Mouse (Mus musculus) liver, embryonic 14.5 days (tissue): ENCODE data around the gene Mettl15.

Experiments
- CTCF ChIP-seq: IDR thresholded peaks from 2 replicates; pipeline ENCODE4 v1.5.1; 2016; ENCODE audit warnings: antibody characterized with exemption, low read depth, control low read depth
- EP300 ChIP-seq: IDR thresholded peaks from 2 replicates; pipeline ENCODE4 v1.6.1; 2016; ENCODE audit warnings: antibody characterized with exemption, low read depth

DNA sequence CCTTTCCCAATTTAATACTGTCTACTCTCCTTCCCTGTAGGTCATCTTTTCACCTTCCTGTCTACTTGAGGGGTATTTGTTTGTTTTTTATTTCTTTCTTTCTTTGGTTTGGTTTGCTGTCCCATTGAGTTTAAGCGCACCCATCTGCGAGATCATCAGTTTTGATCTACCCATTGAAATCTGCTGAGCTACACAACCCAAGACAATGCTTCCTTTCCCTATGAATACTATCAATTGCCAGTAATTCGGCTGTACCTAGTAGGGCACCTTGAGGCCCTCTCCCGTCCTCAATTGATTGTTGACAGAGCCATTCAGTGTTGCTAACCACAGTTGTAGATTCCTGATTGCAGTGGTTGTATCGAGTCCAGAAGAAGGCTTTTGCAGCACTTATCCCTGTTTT, 30.8 kb upstream of the Mettl15 start:
- TF ChIP-seq CTCF (no peak), EP300 (no peak)
